Mouse (Mus musculus) yolk sac, embryonic 10.5 days (tissue): ENCODE results near the gene Fgf10.

ENCODE experiments used
- DNase-seq: peaks from one replicate; pipeline ENCODE4 v3.0.0-alpha.2; 2017; ENCODE audit warnings: low spot score

The Fgf10 gene

GRCm38 (mm10) chr13:118718396-118718795 lies 48.8 kb downstream of the Fgf10 start:
- no peak for DNase-seq

- no peak for DNase-seq
Observed at GRCm38 (mm10) chr13:118721668-118722067, 52.1 kb downstream of the Fgf10 start.

DNA sequence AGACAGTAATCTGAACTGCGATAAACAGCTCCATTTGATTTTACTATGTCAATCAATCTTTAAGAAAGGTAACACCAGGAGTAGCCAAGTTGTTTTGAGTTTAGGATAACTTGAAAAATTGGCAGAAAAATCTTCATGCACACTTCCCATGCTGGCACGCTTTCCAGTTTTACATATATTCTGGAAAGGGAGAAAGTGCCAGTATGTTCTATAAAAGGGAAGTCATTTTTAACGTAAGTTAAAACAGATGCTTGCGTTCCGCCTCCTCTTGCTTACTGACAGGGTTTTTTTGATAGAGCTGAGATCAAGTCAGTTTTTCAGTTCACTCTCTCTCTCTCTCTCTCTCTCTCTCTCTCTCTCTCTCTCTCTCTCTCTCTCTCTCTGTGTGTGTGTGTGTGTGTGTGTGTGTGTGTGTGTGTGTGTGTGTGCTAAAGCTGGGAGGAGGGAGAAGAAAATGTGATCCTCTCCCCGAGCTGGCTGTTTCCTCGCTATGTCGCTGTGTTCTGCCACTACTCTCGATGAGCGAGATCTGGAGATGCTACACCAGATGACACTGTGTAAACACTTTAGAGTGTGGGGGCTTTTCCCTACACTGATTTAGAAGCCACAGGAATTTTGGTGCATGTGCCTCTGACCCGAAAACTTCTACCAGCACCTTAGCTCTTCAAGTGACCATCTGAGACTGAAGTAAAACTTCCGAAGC lies 62.4 kb downstream of the Fgf10 start:
- no peak for DNase-seq

DNA sequence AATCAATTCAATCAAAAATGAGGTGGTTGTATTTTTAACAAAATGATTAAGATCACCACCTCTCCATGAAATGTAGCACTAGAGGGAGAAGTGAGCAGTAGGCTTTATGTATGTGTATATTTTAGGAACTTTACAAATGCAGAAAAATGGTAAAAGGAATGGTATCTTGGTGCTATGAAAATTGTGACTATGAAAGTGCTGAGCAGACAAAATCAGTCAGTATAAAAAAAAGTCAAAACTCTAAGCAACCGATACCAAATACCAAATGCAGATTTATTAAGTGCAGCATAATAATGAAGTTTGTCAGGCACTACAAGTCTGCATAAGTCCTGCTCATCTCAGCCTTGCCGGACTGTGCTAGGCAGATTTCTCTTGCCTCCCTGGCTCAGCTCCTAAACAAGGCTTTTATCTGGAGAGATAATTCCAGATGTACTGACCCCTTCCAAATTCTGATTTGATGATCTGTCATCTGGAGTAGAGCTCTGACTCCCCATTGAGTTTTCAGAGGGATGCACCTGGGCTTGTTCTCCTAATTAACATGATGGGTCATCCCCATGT lies 70.3 kb downstream of the Fgf10 start:
- no peak for DNase-seq

DNA sequence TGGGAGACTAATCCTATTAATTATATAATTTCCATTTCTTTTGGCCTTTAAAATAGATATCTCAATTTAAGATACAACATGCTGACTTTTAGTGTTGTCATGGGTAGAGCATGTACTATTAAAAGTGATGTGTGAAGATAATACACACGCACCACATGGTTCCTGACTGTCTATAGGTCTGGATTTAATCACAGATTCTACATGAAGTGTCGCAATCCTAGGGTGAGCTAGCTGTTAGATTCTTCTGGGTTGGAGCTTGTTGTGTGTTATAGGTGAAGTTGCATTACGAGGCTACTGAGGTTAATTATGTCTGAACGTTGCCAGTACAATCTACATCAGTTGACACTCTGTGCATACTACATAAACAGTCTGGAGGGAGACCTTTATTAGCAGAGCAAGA lies 73.2 kb downstream of the Fgf10 start:
- DNase-seq: no peak

GRCm38 (mm10) chr13:118744806-118745205 lies 75.2 kb downstream of the Fgf10 start:
- DNase-seq: no peak

DNA sequence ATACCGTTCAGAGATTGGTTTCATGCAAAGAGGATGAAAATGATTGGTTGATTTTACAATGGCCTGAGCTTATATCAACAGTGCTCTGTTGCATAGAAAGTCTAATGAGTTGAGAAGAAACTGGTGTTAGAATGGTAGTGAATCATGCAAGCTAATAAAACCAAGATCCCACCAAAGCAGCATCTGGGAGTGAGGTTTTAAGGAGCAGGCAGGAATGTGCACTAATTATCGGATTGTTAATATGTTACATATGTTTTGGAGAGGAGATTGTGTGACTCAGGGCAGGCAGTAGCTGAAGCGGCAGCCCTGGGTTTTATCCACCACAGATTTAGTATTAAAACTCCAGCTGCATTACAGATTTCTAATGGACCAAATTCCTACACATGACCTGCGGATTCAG lies 76.8 kb downstream of the Fgf10 start:
- DNase-seq: no peak

DNA sequence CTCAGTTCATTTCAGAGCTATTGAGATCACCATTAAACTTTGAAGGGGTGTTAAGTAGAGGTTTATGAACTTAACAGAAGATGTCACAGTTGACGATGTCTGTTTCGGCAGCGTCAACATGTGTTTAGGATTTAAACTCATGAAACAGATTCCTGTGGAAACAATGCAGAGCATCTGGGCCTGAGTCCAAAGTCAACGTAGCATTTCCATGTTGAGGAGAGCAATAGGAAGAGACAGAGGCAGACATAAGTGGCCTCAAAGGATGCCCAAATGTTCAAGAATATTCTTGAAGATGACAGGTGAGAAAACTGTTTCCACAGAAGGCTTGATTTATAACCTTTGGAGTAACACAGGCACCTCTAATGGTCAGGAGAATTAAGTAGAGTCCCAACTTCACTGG lies 84.4 kb downstream of the Fgf10 start:
- DNase-seq: no peak

DNA sequence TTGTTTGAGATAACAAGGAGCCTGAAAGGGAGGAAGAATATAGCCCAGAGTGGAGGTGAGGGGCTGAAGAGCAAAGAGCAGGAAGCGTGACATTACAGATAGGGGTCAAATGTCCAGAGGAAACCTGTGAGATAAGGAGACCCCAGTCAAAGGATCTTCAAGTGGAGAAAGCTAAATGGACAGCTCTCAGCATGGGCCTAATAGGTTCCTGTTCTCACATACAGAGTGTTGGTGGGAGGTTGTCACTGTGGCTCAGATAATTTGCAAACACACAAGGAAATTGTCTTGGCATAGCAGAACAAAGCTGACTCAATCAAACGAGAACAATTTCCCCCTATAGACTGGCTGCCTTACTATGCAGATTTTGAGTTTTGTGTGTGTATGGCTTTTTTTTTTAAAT lies 89.4 kb downstream of the Fgf10 start:
- no peak for DNase-seq

GRCm38 (mm10) chr13:118762982-118763381 lies 93.4 kb downstream of the Fgf10 start:
- DNase-seq: no peak

GRCm38 (mm10) chr13:118772188-118772587 lies 102.6 kb downstream of the Fgf10 start:
- no peak for DNase-seq

DNA sequence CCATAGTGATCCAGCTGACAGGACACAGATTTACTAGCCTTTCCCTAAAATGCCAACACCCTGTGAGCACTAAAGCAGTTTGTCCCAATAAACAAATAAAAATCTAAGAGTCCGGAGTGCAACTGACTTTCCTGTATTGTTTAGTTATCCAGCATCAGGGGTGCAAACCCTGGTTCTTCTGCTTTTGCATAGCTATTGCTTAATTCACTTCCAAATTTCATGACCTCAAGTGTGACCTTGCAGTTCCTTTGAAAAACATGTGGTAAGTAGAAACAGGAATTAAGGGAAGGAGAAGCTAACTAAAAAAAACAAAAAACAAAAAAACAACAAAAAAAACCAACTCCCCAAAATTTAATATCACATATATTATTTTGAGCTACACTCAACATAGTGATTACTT lies 105.6 kb downstream of the Fgf10 start:
- DNase-seq: no peak

DNA sequence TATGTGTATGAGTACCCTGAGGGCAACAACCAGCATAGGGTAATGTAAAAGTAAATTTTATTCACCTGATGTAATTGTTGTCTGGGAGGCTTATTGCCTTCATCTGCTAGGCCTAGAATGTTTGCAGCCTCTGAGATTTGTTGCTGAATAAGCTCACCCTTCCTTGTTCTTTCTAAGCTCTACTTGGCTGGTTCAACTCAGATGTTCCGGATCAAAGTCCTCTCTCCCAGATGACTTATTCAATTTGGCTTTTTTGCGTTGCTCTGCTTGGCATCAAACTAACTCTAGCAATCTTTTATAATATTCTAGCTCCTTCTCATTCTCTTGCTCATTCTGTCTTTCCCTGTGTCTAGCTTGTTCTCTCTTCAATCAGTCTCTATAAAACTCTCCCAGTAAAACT lies 109.6 kb downstream of the Fgf10 start:
- no peak for DNase-seq

DNA sequence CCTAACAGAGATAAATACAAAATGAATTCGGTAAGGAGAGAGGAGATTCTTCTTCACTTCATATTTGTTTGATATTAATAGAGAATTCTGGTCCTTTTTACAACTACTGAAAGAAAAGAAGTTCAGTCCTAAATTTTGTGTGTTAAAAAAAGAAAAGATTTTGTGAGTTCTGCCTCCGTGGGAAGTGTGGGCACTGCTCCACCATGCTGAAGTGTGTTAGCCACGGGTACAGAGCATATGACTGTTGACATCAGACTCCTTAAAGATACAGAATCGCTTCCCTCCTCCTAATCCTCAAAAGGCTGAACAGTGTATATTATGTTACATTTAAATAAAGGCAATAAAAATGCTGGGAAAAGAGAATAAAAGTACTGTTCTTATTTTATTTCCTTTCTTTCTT lies 122.2 kb downstream of the Fgf10 start:
- no peak for DNase-seq

GRCm38 (mm10) chr13:118792198-118792597 lies 122.6 kb downstream of the Fgf10 start:
- DNase-seq: no peak

- no peak for DNase-seq
Observed at GRCm38 (mm10) chr13:118800176-118800575, 130.6 kb downstream of the Fgf10 start.

GRCm38 (mm10) chr13:118806662-118807061 lies 137.1 kb downstream of the Fgf10 start:
- DNase-seq: no peak

- DNase-seq: no peak
Observed at GRCm38 (mm10) chr13:118819785-118820184, 150.2 kb downstream of the Fgf10 start.

DNA sequence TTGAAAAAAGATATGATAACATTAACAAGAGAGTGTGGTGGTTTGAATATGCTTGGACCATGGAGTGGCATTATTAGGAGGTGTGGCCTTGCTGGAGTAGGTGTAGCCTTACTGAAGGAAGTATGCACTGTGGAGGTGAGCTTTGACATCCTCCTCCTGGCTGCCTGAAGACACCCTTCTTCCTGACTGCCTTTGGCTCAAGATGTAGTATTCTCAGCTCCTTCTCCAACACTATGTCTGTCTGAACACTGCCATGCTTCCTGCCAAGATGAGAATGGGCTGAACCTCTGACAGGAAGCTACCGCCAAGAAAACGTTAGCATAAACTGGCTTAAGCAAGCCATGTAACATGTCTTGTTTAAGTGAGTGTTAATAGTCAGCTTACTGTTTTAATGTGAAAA lies 153.5 kb downstream of the Fgf10 start:
- DNase-seq: no peak

DNA sequence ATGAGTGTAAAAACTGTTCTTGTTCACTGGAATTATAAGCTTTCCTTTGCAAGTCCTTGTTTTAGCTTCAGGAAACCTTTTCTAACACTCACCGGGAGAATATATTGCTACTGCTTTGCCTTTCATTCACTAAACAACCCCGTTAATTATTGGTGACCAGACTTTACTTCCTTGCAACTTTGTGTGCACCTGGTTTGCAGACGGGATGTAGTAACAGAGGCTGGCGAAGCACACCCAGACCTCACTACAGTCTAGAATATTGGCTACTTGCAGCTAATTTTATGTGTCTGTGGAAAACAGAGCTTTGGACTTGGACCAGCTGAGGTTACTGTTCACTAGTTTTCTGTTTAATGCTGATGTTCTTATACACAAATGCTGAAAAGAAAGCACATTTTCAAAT lies 155.5 kb downstream of the Fgf10 start:
- no peak for DNase-seq

- no peak for DNase-seq
Observed at GRCm38 (mm10) chr13:118828604-118829381, 159.2 kb downstream of the Fgf10 start.

DNA sequence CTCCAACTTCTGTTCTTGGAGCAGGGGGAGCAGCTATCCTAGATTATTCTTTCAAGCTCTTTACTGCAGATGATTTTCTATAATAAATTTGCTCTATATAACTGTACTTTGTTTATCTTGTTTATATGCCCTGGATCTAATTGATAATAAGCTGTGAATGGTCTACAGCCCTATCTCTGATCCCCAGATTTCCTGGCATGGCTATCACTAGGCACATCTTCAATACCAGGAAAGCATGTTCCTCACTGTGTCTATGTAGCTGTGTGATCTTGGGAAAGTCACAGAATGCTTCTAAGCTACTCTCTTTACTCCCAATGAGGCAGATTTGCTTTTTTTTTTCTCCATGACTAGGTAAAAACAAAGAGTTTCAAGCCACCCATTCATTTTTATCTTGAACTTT lies 164.4 kb downstream of the Fgf10 start:
- no peak for DNase-seq

- no peak for DNase-seq
Observed at GRCm38 (mm10) chr13:118835078-118835477, 165.5 kb downstream of the Fgf10 start.
